Mouse (Mus musculus) thymus, adult 2 months (tissue): ENCODE measurements around the gene Tnfsf13. TPM values are rescaled to one million over a fixed set of nuclear protein-coding genes. Genes with fewer than 3 reads are reported as not detected.

Source experiments
- DNase-seq: peaks from one replicate; pipeline ENCODE4 v3.0.0; 2021
- H3K27ac ChIP-seq: fragments of 200-500 bp; 2 replicates; pipeline ENCODE4 v1.5.1; 2012; ENCODE audit warnings: low read length, control low read depth; ENCODE audit not compliant: control insufficient read depth, insufficient read depth
- H3K27me3 ChIP-seq: fragments of 200-500 bp; 2 replicates; pipeline ENCODE4 v1.6.1; 2012; ENCODE audit warnings: mild to moderate bottlenecking, low read length, moderate library complexity, mixed read lengths; ENCODE audit not compliant: control insufficient read depth, insufficient read depth
- H3K36me3 ChIP-seq: fragments of 200-500 bp; 2 replicates; pipeline ENCODE4 v1.6.1; 2012; ENCODE audit warnings: mild to moderate bottlenecking, low read length, moderate library complexity; ENCODE audit not compliant: control insufficient read depth, insufficient read depth
- H3K4me1 ChIP-seq: fragments of 200-500 bp; replicated peaks from 2 replicates; pipeline ENCODE4 v1.6.1; 2012; ENCODE audit warnings: low read length; ENCODE audit not compliant: control insufficient read depth, insufficient read depth
- H3K4me3 ChIP-seq: fragments of 200-500 bp; 2 replicates; pipeline ENCODE4 v1.5.1; 2012; ENCODE audit warnings: mild to moderate bottlenecking, low read length, control low read depth, moderate library complexity; ENCODE audit not compliant: control insufficient read depth, insufficient read depth
- CTCF ChIP-seq: fragments of 200-500 bp; IDR thresholded peaks from 2 replicates; pipeline ENCODE4 v1.5.1; 2012; ENCODE audit warnings: mild to moderate bottlenecking, control low read depth, low read length, moderate library complexity, borderline replicate concordance; ENCODE audit not compliant: control insufficient read depth, poor library complexity, insufficient read depth; ENCODE audit errors: extremely low read depth
- POLR2A ChIP-seq: fragments of 200-500 bp; IDR thresholded peaks from 2 replicates; pipeline ENCODE4 v1.6.1; 2012; ENCODE audit warnings: mild to moderate bottlenecking, low read length, control low read depth, moderate library complexity; ENCODE audit not compliant: control insufficient read depth, poor library complexity, insufficient read depth; ENCODE audit errors: extremely low read depth
- WGBS: fragments of 180-500 bp; shearing (Covaris S2); methylation state at CpG from one replicate; pipeline ENCODE4 v1.1.7; 2018; 5-methylcytosine and 5-hydroxymethylcytosine counted together
- polyA plus RNA-seq: library from polyadenylated mRNA; depleted of rRNA; stranded (reverse); fragments of >200 nt; gene quantifications from 2 replicates; pipeline ENCODE4 v1.2.3, GENCODE M21; 2012

The Tnfsf13 gene
- polyA plus RNA-seq, 1 experiment, result 3.0 TPM

DNA sequence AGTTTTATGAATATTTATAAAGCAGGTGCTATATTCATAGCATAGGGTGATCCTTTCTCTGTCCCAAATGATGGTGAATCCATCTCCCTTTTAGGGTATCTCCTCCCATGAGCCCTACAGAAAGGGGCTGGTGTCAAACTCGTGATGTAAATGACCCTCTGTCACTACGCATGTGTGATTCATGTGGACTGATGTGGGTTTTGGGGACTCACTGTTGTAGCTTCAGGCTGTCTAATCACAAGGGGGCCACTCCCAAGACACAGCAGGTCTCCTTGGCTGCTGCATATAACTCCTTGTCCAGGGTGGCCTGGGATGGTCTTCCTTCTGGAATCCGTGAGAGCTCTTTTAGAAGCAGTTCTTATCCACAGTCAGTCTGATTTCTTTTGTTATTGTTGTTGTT lies 24.9 kb upstream of the Tnfsf13 start:
- Histone ChIP-seq H3K36me3 (no peaks in the 10 kb centered on the region), H3K4me3 (no peak overlapping the region), H3K4me1 (no peaks in the 10 kb centered on the region), H3K27me3 (no peaks in the 10 kb centered on the region), H3K27ac (no peak overlapping the region)
- no peak for DNase-seq
- no peak for TF ChIP-seq POLR2A
- no peak for TF ChIP-seq CTCF
- 92% methylated on average over 3 of the region's 3 CpGs for WGBS

GRCm38 (mm10) chr11:69709554-69710446 lies 24.2 kb upstream of the Tnfsf13 start:
- H3K4me1 ChIP-seq, result no peaks in the 10 kb centered on the region
- no peak for TF ChIP-seq POLR2A
- TF ChIP-seq CTCF, result no peak
- 80% methylated on average over 11 of the region's 11 CpGs for WGBS

DNA sequence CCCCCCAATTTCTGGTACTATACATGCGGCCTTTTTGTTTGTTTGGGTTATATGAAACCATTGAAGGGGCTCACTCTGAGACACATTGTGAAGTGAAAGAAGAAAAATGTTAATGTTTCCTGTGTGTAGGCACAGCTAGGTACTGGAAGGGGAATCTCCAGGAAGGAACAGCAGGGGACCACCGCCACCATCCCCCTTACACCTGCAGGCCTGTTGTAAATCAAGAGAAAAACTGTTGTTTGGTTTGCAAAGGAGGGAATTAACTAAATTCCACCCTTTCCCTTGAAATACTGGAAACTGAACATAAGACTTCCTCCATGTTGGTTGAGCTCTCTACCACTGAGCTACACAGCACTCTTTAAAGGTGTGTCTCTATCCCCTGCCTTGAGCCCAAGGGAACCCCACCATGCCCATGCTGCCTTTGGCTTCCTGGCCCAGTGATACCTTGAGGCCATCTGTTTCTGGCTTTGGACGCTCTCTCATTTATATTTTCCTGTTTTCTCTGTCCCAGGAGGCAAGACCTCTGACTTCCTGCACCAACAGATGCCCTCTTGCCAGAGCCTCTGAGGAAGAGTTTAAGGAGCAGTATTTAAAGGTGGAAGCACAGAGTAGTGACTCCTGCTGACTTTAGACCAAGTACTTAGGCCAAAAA lies 23.2 kb upstream of the Tnfsf13 start:
- Histone ChIP-seq H3K27ac (no peak overlapping the region), H3K27me3 (no peaks in the 10 kb centered on the region), H3K4me3 (no peak overlapping the region), H3K36me3 (no peaks in the 10 kb centered on the region), H3K4me1 (no peaks in the 10 kb centered on the region)
- TF ChIP-seq CTCF, result no peak
- TF ChIP-seq POLR2A, result no peak
- WGBS, result 95% methylated on average over 3 of the region's 3 CpGs
- no peak for DNase-seq

More at GRCm38 (mm10) chr11:69709554-69710446, 24.2 kb upstream of the Tnfsf13 start:
- Histone ChIP-seq H3K27me3 (no peaks in the 10 kb centered on the region), H3K36me3 (no peaks in the 10 kb centered on the region), H3K4me3 (no peak overlapping the region), H3K27ac (no peak overlapping the region)
- no peak for DNase-seq

DNA sequence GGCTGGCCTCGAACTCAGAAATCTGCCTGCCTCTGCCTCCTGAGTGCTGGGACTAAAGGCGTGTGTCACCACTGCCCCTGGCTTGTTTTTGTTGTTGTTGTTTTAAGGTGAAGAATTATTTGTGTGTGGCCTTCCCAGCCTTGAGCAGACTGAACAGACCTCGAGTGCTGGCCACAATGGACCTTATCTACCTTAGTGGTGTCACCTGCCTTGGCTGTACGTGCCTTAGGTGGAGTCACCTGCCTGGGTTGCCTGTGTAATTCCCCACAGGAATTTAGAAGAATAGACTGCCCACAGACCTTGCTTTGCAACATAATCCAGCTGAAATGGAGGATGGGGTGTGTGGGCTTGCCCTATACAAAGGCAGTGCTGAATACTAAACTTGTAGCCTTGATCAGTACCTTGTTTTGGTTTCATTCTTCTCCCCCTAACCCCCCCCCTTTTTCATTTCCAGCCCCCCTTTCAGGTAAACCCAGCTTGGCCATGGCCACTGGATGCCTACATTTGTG lies 22.3 kb upstream of the Tnfsf13 start:
- DNase-seq, result no peak
- H3K27ac ChIP-seq, result no peak overlapping the region
- H3K27me3 ChIP-seq, result no peaks in the 10 kb centered on the region
- no peaks in the 10 kb centered on the region for H3K4me1 ChIP-seq
- H3K4me3 ChIP-seq, result no peak overlapping the region
- TF ChIP-seq CTCF (no peak), POLR2A (no peak)
- H3K36me3 ChIP-seq, result no peaks in the 10 kb centered on the region
- 95% methylated on average over 4 of the region's 4 CpGs for WGBS

DNA sequence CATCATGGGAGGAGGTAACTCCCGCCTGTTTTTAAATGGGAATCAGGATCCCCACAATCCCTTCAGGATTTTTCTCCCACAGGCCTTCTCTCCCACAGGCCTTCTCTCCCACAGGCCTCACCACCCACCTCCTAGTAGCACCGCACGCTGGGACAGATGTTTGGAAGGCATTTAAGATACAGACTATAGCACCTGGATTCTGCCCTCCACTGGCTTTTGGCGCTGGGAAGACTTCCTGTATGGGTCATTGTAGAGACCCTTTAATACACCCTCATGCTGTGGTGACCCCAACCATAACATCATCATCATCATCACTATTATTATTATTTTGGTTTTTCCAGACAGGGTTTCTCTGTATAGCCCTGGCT lies 21.9 kb upstream of the Tnfsf13 start:
- DNase-seq, result no peak
- TF ChIP-seq POLR2A (no peak), CTCF (no peak)

GRCm38 (mm10) chr11:69706775-69707479 lies 21.3 kb upstream of the Tnfsf13 start:
- Histone ChIP-seq H3K4me3 (no peak overlapping the region), H3K4me1 (no peaks in the 10 kb centered on the region), H3K27ac (no peak overlapping the region), H3K36me3 (no peaks in the 10 kb centered on the region), H3K27me3 (no peaks in the 10 kb centered on the region)
- TF ChIP-seq POLR2A (no peak), CTCF (no peak)
- WGBS, result 82% methylated on average over 6 of the region's 6 CpGs
- no peak for DNase-seq

More for the DNA sequence above, 21.9 kb upstream of the Tnfsf13 start:
- H3K4me3 ChIP-seq, result no peak overlapping the region
- 94% methylated on average over 4 of the region's 4 CpGs for WGBS
- H3K27me3 ChIP-seq, result no peaks in the 10 kb centered on the region
- H3K36me3 ChIP-seq, result no peaks in the 10 kb centered on the region
- no peak overlapping the region for H3K27ac ChIP-seq
- no peaks in the 10 kb centered on the region for H3K4me1 ChIP-seq
